Mouse (Mus musculus): ENCODE data around the gene Rtn4. TPM values are rescaled to one million over a fixed set of nuclear protein-coding genes. Genes with fewer than 3 reads are reported as not detected.
"Not testable (repeated sequence)": the region's sequence is repeated elsewhere in the genome, so short reads cannot be mapped to it uniquely, and the experiment has no call there.

The Rtn4 gene
- total RNA-seq, 2 experiments from 2014 or later = 330 to 492 TPM

DNA sequence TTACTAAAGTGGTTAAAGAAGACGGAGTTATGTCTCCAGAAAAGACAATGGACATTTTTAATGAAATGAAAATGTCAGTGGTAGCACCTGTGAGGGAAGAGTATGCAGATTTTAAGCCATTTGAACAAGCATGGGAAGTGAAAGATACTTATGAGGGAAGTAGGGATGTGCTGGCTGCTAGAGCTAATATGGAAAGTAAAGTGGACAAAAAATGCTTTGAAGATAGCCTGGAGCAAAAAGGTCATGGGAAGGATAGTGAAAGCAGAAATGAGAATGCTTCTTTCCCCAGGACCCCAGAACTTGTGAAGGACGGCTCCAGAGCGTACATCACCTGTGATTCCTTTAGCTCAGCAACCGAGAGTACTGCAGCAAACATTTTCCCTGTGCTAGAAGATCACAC, 14.1 kb downstream of the Rtn4 start:
- no peak for DNase-seq (ENCODE audit: low spot score in 2 of 2)

- DNase-seq (ENCODE audit: low spot score in 2 of 2) = no peak
Measured at GRCm38 (mm10) chr11:29709512-29709911, 16.8 kb downstream of the Rtn4 start.

GRCm38 (mm10) chr11:29714114-29714513, 21.4 kb downstream of the Rtn4 start:
- no peak for DNase-seq (ENCODE audit: low spot score in 2 of 2)

DNA sequence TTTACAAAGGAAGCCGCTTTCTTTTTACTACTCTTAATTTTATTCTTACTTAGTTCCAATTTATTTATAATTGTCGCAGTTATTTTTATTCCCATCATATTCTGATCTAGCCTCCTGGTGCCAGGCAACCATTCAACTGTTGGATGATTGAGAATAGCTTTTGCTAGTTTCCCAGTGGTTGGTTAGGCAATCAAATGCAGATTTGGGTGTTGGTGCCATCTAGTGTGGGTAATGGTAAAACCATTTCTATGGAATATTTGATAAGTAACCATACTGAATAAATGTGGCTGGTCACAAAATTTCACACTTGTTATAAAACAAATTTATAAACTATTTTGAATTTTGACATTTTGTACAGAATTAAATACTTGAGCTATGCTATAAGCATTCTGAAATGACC, 22.0 kb downstream of the Rtn4 start:
- no peak for DNase-seq (ENCODE audit: low spot score in 2 of 2)

- no peak for DNase-seq (ENCODE audit: low spot score in 2 of 2)
Measured at GRCm38 (mm10) chr11:29715499-29715898, 22.8 kb downstream of the Rtn4 start.

DNA sequence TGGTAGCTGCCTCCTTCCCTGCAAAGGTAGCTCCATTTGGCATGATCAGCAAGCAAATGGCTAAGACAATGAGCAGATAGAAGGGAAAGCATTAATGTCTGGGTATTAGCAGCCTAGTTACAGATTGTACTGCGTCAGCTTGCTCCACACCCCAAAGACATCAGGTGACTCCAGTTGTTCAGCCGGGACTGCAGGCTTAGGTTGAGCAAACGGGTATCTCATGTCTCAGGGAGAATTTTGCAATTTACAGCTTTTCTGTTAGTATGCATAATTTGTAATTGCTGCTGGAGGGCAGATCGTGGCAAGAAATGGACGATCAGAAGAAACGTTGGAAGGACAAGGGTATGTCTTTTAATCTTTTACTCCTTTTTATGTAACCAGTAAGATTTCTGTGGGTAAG, 25.8 kb downstream of the Rtn4 start:
- no peak for DNase-seq (ENCODE audit: low spot score in 2 of 2)

DNA sequence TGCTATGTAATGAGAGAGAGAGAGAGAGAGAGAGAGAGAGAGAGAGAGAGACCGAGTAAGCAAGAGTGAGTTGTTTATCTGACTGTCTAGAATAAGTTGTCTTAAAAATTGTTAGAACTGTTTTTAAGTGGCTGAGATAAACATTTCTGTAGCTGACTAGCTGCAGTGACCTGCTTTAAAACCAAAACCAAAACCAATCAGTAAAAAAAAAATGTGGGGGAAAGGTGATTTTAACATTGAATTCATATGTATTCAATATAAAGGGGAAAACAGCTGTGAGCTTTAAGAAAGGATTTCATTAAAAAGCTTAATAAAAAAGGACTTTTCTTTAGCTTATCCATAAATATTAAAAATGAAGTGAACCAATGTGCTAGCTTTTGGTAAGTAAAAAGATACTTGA, 26.9 kb downstream of the Rtn4 start:
- no peak for DNase-seq (ENCODE audit: low spot score in 2 of 2)

- no peak for DNase-seq (ENCODE audit: low spot score in 2 of 2)
Measured at GRCm38 (mm10) chr11:29724213-29724612, 31.5 kb downstream of the Rtn4 start.

DNA sequence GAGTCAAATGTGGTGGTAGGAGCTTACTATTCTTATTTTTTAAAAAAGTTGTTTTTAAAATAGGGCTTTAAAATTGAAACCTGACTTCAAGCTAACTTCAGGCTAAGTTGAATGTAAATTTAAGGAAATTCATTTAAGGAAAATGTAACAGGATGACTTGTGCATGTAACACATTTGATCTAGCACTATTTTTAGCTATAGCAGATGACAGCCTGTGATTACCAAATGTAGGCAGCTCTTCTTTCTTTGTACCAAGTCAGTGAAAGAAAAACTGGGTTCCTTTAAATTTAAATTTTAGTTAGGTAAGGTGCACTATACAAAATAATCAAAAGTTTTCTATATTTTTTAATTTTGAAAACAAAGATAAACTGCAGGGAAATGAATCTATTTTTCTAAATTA, 32.4 kb downstream of the Rtn4 start:
- no peak for DNase-seq (ENCODE audit: low spot score in 2 of 2)

- DNase-seq (ENCODE audit: low spot score in 2 of 2) = no peak
Measured at GRCm38 (mm10) chr11:29725610-29726009, 32.9 kb downstream of the Rtn4 start.

GRCm38 (mm10) chr11:29727901-29728300, 35.2 kb downstream of the Rtn4 start:
- DNase-seq (ENCODE audit: low spot score in 2 of 2) = no peak

- no peak for DNase-seq (ENCODE audit: low spot score in 2 of 2)
Measured at GRCm38 (mm10) chr11:29739752-29740151, 47.0 kb downstream of the Rtn4 start.

- DNase-seq (ENCODE audit: low spot score in 2 of 2) = no peak
Measured at GRCm38 (mm10) chr11:29744760-29745430, 52.1 kb downstream of the Rtn4 start.

- DNase-seq (ENCODE audit: low spot score in 2 of 2) = no peak
Measured at GRCm38 (mm10) chr11:29745513-29745912, 52.8 kb downstream of the Rtn4 start.

DNA sequence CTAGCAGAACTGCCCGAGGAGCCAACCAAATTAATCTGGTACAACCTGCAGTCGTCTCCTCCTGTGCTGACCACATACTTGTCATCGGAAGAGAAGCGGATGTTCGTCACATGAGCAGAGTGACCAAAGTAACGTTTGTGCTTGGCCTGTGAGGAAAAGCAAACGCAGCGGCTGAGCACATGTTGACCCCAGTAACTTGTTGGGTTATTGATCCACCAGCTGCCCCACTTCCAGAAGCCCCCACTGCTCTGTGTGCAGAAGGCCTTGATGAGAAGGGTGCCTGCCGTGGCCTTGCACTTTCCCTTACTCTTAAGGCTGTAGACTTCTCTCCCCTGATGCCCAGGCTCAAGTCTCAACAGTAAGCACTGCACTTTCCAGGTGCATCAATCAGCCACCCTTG, 53.5 kb downstream of the Rtn4 start:
- DNase-seq (ENCODE audit: low spot score in 2 of 2) = no peak

GRCm38 (mm10) chr11:29747365-29747764, 54.6 kb downstream of the Rtn4 start:
- DNase-seq (ENCODE audit: low spot score in 2 of 2) = no peak

DNA sequence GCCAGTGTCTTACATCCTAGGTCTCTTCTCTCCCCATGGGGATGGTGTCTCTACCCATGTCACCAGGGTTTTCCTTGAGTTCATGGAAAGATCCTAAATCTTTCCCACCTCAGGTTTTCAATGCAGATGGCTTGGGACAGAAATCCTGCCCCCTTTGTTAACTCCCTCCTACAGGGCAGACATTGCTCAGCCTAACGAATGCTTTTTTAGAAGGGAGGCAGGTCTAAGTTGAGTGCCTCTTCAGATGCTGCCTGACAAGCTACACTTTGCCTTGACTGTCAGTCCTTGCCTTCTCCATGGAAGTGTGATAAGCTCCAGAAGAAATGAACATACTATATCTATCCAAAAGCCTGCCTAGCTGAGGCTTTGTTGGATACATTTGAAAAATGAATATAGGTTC, 55.1 kb downstream of the Rtn4 start:
- DNase-seq (ENCODE audit: low spot score in 2 of 2) = no peak

- DNase-seq (ENCODE audit: low spot score in 2 of 2) = no peak
Measured at GRCm38 (mm10) chr11:29748750-29749467, 56.2 kb downstream of the Rtn4 start.

GRCm38 (mm10) chr11:29749468-29749829, 56.7 kb downstream of the Rtn4 start:
- no peak for DNase-seq (ENCODE audit: low spot score in 2 of 2)

DNA sequence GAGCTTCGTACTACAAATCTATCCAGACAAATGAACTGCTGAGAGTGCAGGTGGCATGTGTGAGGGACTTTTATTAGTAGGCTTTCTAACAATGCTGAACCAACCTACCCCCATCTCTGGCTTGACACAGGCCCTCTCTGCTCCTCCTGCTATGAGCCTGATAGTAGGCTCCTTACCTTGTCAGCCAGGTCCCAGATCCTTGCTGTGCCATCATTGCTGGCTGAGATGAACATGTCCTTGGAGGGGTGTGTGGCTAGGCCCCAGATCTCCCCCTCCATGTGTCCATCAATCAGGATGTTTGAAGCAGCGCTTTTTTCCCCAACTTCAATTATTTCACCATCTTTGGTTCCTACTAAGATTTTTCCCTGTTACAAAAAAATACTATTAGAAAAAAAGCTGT, 58.3 kb downstream of the Rtn4 start:
- DNase-seq (ENCODE audit: low spot score in 2 of 2) = no peak

- no peak for DNase-seq (ENCODE audit: low spot score in 2 of 2)
Measured at GRCm38 (mm10) chr11:29751648-29752611, 59.2 kb downstream of the Rtn4 start.

- not testable (repeated sequence) for DNase-seq (ENCODE audit: low spot score in 2 of 2)
Measured at GRCm38 (mm10) chr11:29756007-29756406, 63.3 kb downstream of the Rtn4 start.
